Mouse (Mus musculus): ENCODE results near the gene Tcl1b1.

DNA sequence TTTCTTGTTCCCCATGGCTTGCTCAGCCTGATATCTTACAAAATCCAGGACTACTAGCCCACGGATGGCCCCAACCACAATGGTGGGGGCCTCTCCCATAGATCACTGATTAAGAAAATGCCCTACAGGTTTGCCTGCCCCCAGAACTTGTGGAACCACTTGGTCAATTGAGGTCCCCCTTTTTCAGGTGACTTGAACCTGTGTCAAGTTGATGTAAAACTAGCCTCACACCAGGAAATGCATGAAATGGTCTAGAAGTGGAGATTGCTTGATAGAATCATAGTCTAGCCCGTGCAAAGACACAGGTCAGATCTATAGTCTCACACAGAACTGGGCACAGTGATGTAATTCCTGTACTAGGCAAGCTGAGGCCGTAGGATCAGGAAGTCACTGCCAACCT lies 13.8 kb upstream of the Tcl1b1 start, which contains the start of gene Tcl1b2:
- no peak for TF ChIP-seq POLR2A (IDR thresholded peaks at IDR 0.05; ENCODE audit: extremely low read depth, insufficient read depth, low read length)
- no peak for TF ChIP-seq CTCF (IDR thresholded peaks at IDR 0.05; ENCODE audit: extremely low read depth, insufficient read depth, low read length)
